Mouse (Mus musculus): ENCODE measurements around the gene Smarca4. TPM values are rescaled to one million over a fixed set of nuclear protein-coding genes. Genes with fewer than 3 reads are reported as not detected.
A peak's percentile ranks its signal among the peaks of the same experiment; 100 is the strongest.

Gene Smarca4
- total and polyA plus RNA-seq, 2 experiments: 13.1 to 15.2 TPM

DNA sequence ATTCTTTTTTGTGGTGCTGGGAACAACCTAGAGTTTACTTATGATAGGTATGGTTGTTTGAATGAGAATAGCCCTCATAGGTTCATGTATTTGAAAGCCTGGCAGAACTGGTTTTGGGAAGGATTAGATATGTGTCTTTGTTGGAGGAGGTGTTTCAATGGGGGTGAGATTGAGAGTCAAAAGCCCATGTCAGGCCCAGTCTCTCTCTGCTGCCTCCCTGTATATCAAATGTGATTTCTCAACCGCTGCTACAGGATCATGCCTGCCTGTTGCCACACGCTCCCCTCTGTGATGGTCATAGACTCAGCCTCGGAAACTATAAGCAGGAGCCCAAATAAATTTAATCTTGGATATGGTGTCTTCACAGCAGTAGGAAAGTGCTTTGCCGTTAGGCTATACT is 4.3 kb downstream of the Smarca4 start:
- Histone ChIP-seq H3K9ac (ENCODE audit: low read depth, low read length) (no peak overlapping the region), H3K36me3 (ENCODE audit: control insufficient read depth, insufficient read depth, low read length) (no peaks in the 10 kb centered on the region), H3K4me1 (ENCODE audit: control insufficient read depth, insufficient read depth, low read length) (peaks cover 4% of the 10 kb centered on the region), H3K4me3 (ENCODE audit: insufficient read depth, low read depth, low read length) (no peak overlapping the region), H3K27ac (replicated peaks; ENCODE audit: insufficient read depth, low read depth, low read length) (no peak overlapping the region), H3K27me3 (ENCODE audit: control insufficient read depth, insufficient read depth, low read length) (no peaks in the 10 kb centered on the region), H3K79me2 (ENCODE audit: control insufficient read depth, insufficient read depth, low read length) (peaks cover 37% of the 10 kb centered on the region; the same call in 1 of the 2 replicates)
- no peak for DNase-seq (ENCODE audit: extremely low read depth, low read depth, low spot score)
- no peak for TF ChIP-seq CTCF (IDR thresholded peaks at IDR 0.05; ENCODE audit: low read depth, low read length)
- TF ChIP-seq POLR2A (IDR thresholded peaks at IDR 0.05; ENCODE audit: extremely low read depth, insufficient read depth, low read length): no peak
- WGBS: 71% methylated on average over 4 of the region's 4 CpGs

DNA sequence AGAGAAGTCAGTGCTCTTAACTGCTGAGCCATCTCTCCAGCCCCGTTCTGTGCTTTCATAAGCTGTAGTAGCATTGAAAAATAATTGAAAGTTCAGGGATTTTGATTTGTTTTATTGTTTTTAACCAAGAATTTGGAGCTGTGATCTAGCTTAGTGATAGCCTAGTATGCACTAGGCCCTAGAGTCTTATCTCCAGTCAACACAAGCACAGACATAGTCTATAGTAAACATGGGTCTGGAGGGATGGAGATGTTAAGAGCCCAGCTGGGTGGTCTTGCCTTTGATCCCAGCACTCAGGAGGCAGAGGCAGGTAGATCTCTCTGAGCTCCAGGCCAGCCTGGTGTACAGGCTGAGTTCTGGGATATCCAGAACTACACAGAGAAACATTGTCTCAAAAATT is 6.7 kb downstream of the Smarca4 start:
- Histone ChIP-seq H3K9ac (ENCODE audit: low read depth, low read length) (no peak overlapping the region), H3K36me3 (ENCODE audit: control insufficient read depth, insufficient read depth, low read length) (no peaks in the 10 kb centered on the region), H3K27ac (replicated peaks; ENCODE audit: insufficient read depth, low read depth, low read length) (no peak overlapping the region), H3K79me2 (ENCODE audit: control insufficient read depth, insufficient read depth, low read length) (peaks cover 42% of the 10 kb centered on the region; the same call in 1 of the 2 replicates), H3K4me1 (ENCODE audit: control insufficient read depth, insufficient read depth, low read length) (no peaks in the 10 kb centered on the region; the same call in 1 of the 2 replicates), H3K27me3 (ENCODE audit: control insufficient read depth, insufficient read depth, low read length) (no peaks in the 10 kb centered on the region), H3K4me3 (ENCODE audit: insufficient read depth, low read depth, low read length) (no peak overlapping the region)
- no peak for TF ChIP-seq POLR2A (IDR thresholded peaks at IDR 0.05; ENCODE audit: extremely low read depth, insufficient read depth, low read length)
- TF ChIP-seq CTCF (IDR thresholded peaks at IDR 0.05; ENCODE audit: low read depth, low read length): no peak
- WGBS: 100% methylated on average over 1 of the region's 1 CpGs
- DNase-seq (ENCODE audit: extremely low read depth, low read depth, low spot score): no peak

DNA sequence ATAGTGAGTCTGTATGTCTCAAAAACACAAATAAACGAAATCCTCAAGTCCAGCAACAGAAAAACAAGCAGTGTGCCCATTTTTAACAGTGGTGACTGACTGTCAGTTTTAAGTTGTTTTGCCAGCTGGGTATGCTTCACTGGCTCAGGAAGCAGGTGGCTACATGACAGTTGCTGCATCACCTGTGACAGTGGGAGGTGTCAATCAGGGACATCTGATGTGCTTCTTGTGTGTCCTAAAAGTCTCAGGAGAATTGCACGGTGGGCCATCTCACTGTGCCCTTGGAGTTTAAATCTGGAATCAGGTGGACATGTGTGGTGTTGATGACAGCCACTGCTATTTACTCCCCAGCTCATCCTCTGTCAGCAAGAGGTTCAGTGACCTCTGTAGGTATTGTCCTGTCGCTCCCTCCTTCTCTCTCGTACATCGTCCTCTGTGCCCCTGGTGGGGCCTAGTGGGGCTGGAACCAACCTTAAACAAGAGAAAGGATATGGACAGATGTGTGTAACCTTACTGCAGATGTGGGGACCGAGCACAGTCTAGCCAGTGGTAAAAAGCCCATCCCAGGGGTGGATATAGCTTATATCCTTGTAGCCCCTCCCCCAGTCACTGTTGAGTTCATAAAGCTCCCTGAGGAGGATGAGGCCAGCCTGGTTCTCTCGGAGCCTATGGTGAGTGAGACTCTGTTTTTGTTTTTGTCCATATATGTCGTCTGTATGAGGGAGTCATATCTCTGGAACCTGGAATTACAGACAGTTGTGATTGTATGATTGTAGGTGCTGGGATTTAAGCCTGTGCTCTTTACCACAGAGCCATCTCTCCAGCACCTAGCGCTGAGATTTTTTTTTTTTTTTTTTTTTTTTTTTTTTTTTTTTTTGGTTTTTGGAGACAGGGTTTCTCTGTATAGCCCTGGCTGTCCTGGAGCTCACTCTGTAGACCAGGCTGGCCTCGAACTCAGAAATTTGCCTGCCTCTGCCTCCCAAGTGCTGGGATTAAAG is 9.7 kb downstream of the Smarca4 start:
- WGBS: 88% methylated on average over 10 of the region's 10 CpGs

DNA sequence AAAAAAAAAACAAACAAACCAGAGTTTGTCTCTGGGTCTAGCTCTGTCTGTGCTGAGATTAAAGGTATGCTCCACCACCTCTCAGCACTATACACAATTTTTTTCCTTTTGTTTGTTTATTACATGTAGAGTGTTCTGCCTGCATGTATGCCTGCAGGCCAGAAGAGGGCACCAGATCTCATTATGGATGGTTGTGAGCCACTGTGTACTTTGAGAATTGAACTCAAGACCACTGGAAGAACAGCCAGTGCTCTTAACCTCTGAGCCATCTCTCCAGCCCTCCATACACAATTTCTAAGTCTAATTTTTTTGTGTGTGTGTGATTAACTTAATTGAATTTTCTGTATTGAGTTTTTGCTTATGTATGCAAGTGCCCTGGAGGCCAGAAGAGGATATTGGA is 10.6 kb downstream of the Smarca4 start:
- H3K27me3 ChIP-seq (ENCODE audit: control insufficient read depth, insufficient read depth, low read length): no peaks in the 10 kb centered on the region
- H3K4me1 ChIP-seq (ENCODE audit: control insufficient read depth, insufficient read depth, low read length): no peaks in the 10 kb centered on the region
- peak; percentile 34 for DNase-seq (ENCODE audit: extremely low read depth, low read depth, low spot score)
- H3K36me3 ChIP-seq (ENCODE audit: control insufficient read depth, insufficient read depth, low read length): no peaks in the 10 kb centered on the region
- H3K4me3 ChIP-seq (ENCODE audit: insufficient read depth, low read depth, low read length): no peak overlapping the region
- no peak overlapping the region for H3K27ac ChIP-seq (replicated peaks; ENCODE audit: insufficient read depth, low read depth, low read length)
- no peak overlapping the region for H3K9ac ChIP-seq (ENCODE audit: low read depth, low read length)
- peaks cover 24% of the 10 kb centered on the region; the same call in 1 of the 2 replicates for H3K79me2 ChIP-seq (ENCODE audit: control insufficient read depth, insufficient read depth, low read length)
- TF ChIP-seq CTCF (IDR thresholded peaks at IDR 0.05; ENCODE audit: low read depth, low read length) (peak; percentile 26; the same call in 1 of the 2 replicates), POLR2A (IDR thresholded peaks at IDR 0.05; ENCODE audit: extremely low read depth, insufficient read depth, low read length) (no peak)

More for the DNA sequence above, 9.7 kb downstream of the Smarca4 start:
- Histone ChIP-seq H3K27ac (replicated peaks; ENCODE audit: insufficient read depth, low read depth, low read length) (no peak overlapping the region), H3K27me3 (ENCODE audit: control insufficient read depth, insufficient read depth, low read length) (no peaks in the 10 kb centered on the region), H3K36me3 (ENCODE audit: control insufficient read depth, insufficient read depth, low read length) (no peaks in the 10 kb centered on the region), H3K4me3 (ENCODE audit: insufficient read depth, low read depth, low read length) (no peak overlapping the region), H3K9ac (ENCODE audit: low read depth, low read length) (no peak overlapping the region), H3K4me1 (ENCODE audit: control insufficient read depth, insufficient read depth, low read length) (no peaks in the 10 kb centered on the region), H3K79me2 (ENCODE audit: control insufficient read depth, insufficient read depth, low read length) (peaks cover 33% of the 10 kb centered on the region; the same call in 1 of the 2 replicates)
- no peak for DNase-seq (ENCODE audit: extremely low read depth, low read depth, low spot score)
- no peak for TF ChIP-seq POLR2A (IDR thresholded peaks at IDR 0.05; ENCODE audit: extremely low read depth, insufficient read depth, low read length)
- no peak for TF ChIP-seq CTCF (IDR thresholded peaks at IDR 0.05; ENCODE audit: low read depth, low read length)

DNA sequence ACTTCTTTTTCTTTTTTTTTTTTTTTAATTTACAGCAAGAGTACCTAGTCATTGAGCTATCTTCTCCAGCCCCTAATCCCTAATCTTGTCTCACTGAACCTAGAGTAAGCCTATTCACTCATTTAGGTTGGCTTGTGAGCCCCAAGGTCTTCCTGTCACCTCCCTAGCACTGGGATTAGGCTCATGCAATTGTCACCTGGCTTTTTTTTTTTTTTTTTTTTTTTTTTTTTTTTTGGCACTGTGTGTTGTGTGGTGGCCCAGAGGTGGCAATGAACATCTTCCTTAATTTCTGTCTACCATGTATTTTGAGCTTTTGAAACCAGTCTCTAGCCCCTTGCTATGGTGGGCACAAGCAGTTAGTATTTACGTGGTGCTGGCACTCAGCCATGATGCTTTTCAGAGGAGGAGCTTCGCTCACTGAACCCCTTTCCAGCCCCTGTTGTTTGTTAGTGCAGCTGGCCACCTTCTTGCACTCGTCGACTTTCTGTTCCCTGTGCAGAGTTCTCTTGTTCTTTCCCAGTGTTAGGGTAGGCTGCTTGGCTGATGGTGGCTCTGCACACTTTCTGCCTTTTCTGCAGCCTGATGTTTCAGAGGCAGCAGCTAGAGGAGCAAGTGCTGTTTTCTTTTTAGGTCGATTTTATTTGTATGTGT is 11.3 kb downstream of the Smarca4 start:
- Histone ChIP-seq H3K79me2 (ENCODE audit: control insufficient read depth, insufficient read depth, low read length) (peaks cover 27% of the 10 kb centered on the region; the same call in 1 of the 2 replicates), H3K27ac (replicated peaks; ENCODE audit: insufficient read depth, low read depth, low read length) (no peak overlapping the region), H3K9ac (ENCODE audit: low read depth, low read length) (no peak overlapping the region), H3K27me3 (ENCODE audit: control insufficient read depth, insufficient read depth, low read length) (no peaks in the 10 kb centered on the region), H3K36me3 (ENCODE audit: control insufficient read depth, insufficient read depth, low read length) (no peaks in the 10 kb centered on the region), H3K4me1 (ENCODE audit: control insufficient read depth, insufficient read depth, low read length) (no peaks in the 10 kb centered on the region), H3K4me3 (ENCODE audit: insufficient read depth, low read depth, low read length) (no peak overlapping the region)
- 69% methylated on average over 5 of the region's 5 CpGs for WGBS
- no peak for TF ChIP-seq POLR2A (IDR thresholded peaks at IDR 0.05; ENCODE audit: extremely low read depth, insufficient read depth, low read length)
- no peak for DNase-seq (ENCODE audit: extremely low read depth, low read depth, low spot score)

Data from liver, adult 2 months (tissue).